Mouse (Mus musculus) NIH3T3 (cell line): ENCODE data around the gene Gata2.

ENCODE experiments used
- DNase-seq: peaks from one replicate; pipeline ENCODE4 v3.0.0-alpha.2; 2012; ENCODE audit warnings: low read depth

The Gata2 gene

DNA sequence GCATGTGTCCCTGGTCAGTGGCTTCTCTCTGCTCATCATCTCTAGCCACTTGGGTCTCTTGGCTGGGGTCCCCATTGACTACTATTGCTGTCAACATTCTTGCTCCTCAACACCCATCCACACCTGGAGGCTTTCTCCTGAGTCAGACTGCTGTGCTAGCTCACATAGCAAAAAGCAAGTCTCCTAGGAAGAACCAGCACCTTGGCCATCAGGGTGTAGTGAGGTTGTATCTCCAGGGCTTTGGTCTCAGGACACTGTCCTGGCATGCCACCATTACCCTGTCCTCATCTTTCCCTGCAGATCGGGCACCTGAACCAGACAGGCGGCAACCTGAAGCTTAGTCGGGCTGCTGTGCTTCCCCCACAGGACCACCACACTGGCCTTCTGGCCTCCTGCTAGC, 14.6 kb downstream of the Gata2 start:
- no peak for DNase-seq

DNA sequence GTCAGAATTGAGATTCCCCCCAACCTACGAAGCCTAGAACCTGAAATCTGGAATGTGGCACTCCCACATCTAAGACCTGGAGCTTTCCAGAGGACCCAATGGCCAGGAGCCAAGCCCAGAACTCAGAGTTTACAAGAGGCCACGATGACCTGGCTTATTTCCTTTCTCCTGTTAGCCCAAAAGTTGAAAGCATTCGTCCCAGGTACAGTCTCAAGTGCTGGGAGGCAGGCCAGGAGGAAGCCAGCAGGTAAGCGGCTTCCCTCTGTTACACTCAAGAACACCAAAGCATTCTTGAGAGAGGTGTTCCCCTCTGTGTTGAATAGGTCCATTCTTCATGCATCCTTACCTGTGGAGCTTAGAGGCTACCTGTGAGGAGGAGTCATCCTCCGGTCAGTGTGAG, 15.8 kb downstream of the Gata2 start:
- no peak for DNase-seq

DNA sequence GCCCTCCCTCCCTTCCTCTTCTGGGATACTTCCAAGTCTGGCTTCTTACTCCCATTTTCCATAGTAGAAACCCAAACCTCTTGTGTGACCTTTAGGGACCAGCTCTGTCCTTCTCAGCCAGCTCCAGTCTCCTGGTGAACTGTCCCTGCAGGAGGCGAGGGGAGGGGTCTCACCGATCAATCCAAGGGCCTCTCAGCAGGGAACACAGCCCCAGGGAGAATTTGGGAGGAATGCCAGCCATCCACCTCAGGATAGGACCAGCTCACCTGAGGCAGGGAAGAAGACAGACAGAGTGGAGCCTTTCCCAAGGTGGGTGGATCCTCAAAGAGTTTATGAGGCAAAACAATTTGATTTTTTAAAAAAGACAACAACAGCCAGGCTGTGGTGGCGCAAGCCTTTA, 16.5 kb downstream of the Gata2 start:
- no peak for DNase-seq

DNA sequence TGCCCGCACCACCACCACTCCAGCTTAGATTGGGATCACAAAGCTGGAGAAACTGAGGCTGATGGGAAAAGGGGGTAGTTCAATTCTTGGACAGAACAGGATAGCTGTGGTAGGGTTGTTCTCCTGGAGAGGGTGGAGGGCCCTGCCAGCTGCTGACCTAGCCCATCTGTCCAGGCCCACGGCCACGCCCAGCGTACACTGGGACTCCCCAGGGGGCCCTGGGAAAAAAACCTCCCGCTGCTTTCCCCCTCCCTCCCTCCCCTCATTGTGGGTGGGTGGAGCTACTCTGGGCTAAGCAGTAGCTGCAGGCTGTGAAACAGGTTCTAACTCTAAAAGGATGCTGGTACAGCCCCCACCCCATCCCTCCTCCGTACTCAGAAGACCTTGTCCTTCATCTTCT, 22.1 kb downstream of the Gata2 start:
- no peak for DNase-seq

DNA sequence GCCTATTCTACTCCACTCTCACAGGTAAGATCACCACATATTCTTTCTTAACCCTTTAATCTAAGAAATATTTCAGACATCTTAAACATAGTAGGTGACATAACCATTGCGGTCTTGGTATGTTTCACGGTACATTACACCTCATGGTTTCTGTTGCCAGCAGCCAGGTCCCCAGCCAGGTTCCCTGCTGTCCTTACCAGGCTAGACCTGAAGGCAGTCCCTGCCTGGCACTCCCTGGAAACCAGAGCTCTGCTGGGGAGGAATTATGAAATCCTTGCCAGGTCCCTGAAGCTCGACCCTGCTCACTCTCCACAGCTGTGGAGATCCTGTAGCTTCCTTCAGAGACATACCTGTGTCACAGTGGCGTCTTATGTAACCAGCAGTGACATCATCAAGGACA, 22.5 kb downstream of the Gata2 start:
- DNase-seq = no peak

DNA sequence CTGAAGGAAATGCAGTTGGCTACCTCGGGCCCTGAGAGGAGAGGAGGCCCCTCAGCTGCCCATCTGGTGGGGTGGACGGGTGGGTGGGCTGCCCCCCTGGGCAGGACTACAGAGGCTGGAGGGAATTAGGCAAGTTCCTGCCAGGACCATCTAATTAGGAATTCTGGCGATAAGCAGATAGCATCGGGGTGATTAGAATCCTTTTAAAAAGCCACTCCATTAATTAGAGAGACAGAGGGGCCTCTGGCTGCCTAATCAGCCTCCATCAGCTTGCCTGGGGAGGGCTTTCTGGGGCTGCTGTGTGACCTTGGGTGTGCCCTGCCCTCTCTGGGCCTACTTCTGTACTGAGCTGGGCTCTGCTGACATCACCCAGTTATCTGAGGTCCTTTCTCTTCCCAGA, 25.4 kb downstream of the Gata2 start:
- no peak for DNase-seq

DNA sequence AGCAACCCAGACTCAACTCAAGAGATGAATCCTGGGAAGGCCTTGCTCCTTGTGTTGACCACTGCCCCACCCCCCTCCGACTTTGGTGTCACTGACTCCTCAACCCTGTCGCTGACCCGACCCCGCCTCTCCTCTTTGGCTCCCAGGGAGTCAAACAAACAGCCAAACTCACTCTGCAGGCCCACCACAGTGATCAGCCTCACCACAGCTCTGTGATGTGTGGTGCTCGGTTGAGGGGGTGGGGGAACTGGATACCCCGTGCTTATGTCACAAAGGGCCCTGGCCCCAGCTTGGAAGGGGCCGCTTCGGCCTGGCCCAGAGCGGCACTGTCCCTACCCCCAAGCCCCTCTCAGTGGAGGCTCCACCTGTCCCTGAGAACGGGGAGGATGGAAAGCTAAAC, 28.3 kb downstream of the Gata2 start, which contains the start of gene Dnajb8:
Gene Dnajb8 (plus strand): TSS at position 301 of the 400 bp plus-strand sequence.
- DNase-seq = no peak

DNA sequence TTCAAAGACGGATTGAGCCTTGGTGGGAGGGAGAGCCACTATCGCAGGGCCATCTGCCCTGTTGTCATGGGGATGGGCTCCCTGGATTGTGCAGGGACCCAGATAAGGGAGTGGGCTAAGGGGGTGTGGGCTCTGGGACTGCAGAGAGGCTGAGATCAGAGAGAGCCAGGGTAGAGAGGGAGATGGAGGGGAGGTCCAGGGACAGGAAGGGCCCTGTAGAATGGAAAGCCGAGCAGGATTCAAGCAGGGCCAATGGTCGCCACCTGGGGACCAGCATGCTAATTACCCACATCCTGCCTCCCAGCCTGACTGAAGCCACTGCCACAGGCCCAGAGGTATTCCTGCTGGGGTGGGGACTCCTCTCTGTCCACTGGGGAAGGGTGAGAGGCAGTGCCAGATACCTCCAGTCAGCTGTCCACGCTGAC, 32.9 kb downstream of the Gata2 start:
- DNase-seq = no peak

DNA sequence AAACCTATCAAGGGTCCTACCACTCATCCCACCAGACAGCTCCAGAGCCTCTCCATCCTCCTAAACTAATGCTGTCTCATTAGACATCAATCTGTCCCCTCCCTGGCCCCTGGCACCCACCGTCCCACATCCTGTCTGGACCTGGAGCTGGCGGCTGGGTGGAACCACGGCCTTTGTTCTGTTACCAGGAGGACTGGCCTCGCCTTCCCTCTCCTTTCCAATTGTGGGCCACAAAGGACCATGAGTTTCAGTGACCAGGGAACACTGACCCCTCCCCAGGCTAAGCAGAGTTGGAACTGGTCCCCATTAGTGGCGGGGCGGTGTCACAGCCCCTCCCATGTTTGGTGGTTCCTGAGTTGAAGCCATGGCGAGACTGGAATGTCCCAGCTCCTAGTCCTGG, 33.8 kb downstream of the Gata2 start:
- no peak for DNase-seq

DNA sequence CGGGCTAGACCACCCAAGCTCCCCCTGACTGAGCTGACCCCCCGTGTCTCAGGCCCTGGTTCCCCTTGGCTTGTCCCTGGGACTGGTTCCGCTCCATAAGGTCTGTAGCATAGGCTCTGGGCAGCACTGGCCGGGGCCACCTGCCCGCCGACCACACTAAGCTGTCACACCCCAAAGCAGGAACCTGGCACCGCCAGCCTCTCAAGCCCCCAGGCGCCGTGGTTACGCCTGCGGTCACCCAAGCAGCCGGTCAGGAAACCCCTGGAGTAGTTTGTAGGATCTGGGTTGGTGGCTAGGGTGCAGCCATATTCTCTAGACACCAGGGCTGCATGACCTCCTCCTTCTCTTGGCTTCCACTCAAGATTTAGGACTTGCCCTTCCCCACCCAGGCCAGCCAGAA, 35.5 kb downstream of the Gata2 start:
- DNase-seq = no peak

DNA sequence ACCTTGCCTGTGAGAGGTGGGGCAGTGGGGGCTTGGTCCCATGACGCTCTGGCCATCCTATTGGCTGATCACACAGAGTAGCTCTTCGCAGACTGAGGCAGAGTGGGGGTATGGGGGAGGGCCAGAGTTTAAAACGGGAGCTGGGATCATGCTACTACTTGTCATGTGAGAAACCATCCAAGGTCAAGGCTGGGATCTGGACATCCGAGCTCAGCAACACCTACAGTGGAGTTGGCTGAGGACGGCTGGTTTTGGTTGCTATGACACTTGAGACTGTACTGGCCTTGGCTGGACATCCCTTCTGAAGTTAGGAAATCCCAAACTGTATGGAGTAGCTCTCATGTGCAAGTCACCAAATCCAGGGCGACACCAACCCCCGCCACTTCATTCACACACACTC, 38.1 kb downstream of the Gata2 start:
- DNase-seq = no peak

DNA sequence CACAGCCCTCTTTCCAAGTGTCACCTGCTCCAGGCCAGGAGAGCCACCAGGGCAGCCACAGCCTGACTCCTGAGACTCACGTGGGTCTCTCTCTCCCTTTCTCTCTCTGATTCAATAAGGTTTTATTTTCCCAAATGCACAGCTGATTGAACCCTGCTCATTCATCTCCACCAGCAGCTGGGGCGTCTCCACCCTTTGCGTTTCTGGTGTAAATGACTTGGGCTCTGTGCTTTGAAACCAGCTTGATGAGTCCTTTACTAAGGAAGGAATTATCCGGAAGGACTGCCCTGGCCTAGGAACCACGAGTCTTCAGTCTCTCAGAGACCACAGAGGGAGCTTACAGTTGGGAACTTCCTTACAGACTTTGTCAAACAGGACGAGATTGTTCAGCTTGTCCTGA, 38.5 kb downstream of the Gata2 start:
- DNase-seq = no peak

DNA sequence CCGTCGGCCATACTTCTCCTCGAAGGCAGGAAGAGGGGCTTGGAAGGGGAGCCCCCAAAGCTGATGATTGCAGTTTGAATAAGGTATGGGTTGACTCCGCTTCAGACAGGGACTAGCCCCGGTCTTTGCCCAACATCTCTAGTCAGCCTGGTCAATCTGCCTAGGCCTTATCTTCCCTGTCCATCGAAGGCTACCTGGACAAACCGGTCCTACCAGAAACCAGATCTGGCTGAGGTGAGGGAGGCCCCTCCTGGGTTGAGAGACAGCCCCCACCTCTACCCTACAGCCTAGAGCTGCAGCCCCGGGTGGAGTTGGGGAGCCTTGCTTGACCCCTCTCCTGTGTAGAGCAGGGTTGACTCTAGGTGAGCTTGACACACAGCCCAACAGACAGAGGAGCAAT, 40.3 kb downstream of the Gata2 start:
- no peak for DNase-seq

DNA sequence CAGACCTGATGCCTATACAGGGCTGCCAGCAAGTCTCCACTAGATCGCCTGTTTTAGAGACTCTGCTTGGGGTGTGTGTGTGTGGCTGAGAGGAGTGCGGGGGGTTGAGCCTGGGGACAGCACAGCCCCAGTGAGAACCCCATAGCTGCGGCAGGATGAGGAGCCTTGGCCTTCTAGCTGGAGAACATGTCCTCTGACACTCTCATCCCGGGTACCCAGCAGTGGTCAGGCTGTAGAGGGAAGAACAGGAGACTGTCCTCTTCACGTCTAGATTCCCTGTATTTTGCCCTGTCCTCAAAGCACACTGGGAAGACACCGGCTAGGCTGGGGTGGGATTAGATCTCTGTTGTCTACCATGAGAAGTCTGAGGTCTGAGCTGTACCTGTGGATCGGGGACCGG, 41.8 kb downstream of the Gata2 start:
- no peak for DNase-seq

DNA sequence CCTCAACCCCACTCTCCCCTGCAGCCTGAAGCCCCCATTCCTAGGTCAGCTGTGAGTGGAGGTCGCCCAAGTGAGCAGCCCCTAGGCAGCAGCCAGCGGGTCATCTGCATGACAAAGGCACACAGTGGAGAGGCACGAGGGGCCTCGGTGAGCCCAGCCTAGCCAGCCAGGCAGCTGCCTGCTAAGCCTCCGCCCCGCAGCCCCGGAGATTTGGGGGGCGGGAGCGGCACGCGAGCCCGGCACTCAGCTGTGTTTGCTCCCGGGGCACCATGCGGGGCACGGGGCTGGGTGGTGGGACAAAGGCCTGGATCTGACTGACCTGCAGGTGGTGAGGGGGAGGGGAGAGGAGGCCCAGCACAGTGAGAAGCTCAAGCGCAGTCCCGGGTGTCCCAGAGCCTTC, 42.3 kb downstream of the Gata2 start:
- no peak for DNase-seq

DNA sequence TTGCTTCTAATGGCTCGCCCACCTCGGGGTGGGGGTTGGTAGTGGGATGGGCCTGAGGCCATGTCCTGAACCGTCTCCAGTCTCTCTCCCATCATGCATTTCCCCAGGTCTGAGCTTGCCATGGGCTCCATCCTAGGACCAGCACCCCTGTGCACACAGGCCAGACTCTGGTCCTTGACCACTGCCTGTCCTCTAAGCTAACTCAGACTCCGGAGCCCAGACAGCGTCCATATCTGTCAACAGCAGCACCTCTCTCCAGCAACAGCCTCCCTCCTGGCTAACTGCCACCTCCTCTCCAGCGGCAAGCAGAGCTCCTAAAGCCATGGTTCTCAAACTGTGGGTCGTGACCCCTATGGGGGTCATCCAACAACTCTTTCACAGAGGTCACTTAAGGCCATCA, 42.8 kb downstream of the Gata2 start:
- no peak for DNase-seq

DNA sequence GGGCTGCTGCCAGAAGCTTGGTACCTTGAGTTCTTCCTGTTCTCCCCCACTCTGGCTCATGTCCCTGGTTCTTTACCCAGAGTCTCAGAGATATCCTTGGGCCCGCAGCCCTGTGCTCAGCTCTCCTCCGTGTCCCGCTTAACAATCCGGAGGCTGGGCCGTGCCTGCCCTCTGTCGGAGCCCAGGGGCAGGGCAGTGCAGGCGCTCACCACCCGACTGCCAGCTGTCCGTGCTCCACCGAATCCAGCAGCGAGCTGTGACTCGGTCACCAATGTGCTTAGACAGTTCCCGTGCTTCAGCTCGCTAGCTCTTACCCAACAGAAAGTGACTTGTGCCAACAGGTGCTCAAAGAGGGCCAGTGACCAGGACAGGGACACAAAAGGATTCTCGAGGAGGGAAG, 48.9 kb downstream of the Gata2 start:
- peak; percentile 70 for DNase-seq

DNA sequence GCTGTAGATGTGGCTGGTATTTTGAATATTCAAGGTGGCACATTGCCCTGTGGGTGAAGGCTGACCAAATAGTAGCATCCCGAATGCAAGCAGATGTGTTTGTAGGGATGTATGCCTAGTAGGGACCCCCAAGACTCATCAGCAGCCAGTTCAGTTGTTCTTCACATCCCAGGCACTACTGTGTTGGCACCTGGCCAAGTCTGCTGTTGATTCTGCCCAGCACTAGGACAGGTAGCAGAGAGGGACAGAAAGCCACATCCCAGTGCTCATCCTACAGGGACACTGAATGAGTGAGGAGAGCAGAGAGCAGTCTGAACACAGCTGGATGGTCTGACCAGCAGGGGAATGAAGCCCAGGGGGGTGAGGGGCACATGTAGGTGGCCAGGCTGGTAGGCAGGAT, 55.5 kb downstream of the Gata2 start:
- DNase-seq = peak; percentile 11

DNA sequence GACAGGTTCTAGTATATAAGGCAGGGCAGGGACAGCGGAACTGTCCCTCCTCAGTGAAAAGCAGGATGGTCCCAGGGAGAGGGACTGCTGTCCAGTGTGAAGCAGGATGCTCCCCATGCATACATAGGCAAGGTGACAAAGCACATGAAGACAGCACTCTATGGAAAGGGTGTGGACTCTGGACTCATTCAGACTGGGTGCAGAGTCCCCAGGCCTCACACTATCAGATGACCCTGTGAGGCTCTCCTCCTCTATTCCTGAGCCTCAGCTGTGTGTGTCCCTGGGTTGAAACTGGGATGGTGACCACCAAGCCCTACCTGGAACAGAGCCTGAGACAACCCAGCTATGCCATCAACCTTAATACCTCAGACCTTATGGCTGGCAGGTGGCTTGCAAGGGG, 57.7 kb downstream of the Gata2 start:
- no peak for DNase-seq

DNA sequence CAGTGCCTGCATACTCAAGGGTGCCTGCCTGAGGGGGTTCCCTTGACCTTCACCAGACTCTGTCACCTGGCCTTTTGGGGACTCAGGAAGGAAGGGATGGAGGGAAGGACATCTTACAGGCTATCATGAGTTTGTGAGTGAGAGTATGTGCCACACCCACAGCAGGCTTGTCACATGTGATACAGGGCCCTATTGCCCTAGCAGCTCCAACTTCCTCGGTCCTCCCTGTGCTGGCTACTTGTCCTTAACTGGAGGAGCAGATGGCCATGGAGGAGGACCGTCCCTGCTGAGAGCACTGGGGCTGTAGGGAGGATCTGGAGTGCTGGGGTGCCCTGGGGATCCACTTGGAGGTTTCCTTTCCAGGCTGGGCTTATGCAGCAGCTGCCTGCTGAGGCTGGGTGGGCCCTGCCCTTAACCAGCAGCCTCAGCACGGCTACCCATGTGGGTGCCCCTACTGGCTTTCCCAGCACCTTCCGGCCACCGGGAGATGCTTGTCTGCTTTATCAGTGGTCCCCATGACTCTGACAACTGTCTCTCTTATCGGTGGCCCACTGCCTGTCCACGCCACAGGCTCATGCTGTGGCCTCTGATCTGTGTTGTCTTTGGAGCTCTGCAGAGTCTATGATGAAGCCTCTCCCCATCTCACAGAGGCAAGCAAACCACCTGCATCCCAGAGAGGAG, 58.2 kb downstream of the Gata2 start:
- no peak for DNase-seq

DNA sequence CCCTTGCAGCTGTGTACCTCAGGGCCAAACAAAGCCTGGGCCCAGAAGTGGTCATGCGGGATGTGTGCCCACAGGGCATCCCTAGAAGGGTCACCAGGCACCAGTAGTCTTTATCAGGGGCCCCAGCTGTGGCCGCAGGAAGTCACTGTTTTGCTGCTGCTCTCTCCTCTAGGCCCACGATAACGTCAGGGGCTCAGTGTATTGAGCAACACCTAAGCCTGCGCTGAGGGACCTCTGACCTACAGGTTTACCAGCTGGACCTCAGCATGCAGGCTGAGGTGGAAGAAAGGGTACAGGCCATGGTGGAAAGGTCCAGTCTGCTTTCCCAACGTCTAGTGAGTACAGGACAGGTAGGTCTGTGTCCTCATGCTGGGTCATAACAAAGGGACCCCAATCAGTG, 60.4 kb downstream of the Gata2 start:
- no peak for DNase-seq

DNA sequence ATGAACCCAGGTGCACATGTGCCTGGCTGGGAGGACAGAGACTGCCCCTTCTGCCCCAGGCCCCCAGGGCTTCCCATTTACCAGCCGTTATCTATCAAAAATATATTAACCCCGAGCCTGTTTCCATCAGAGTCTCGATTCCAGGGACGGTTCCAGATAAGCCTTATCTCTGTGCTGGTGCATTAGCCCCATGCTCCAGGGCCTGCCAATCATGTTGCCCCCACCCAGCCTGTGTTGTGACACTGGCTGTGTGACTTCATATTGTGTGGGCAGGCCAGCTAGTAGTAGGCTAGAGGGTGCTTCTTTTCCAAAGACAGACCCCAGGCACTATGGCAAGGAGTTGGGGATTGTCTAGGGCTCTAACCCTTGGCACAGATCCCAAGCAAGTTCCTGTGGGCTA, 61.7 kb downstream of the Gata2 start:
- no peak for DNase-seq
